Mouse (Mus musculus) cortical plate, adult 2 months (tissue): ENCODE results near the gene Il21r. TPM values are rescaled to one million over a fixed set of nuclear protein-coding genes. Genes with fewer than 3 reads are reported as not detected.
A peak's percentile ranks its signal among the peaks of the same experiment; 100 is the strongest.

ENCODE experiments used
- H3K27ac ChIP-seq: fragments of 200-500 bp; 2 replicates; pipeline ENCODE4 v1.5.1; 2012; ENCODE audit warnings: low read length, control low read depth, inconsistent platforms; ENCODE audit not compliant: insufficient read depth
- H3K4me1 ChIP-seq: fragments of 200-500 bp; 2 replicates; pipeline ENCODE4 v1.6.1; 2011; ENCODE audit warnings: low read length; ENCODE audit not compliant: control insufficient read depth, insufficient read depth
- H3K4me3 ChIP-seq: fragments of 200-500 bp; 2 replicates; pipeline ENCODE4 v1.5.1; 2011; ENCODE audit warnings: mild to moderate bottlenecking, low read length, control low read depth; ENCODE audit not compliant: insufficient read depth
- CTCF ChIP-seq: fragments of 200-500 bp; IDR thresholded peaks from 2 replicates; pipeline ENCODE4 v1.5.1; 2011; ENCODE audit warnings: mild to moderate bottlenecking, control low read depth, low read length; ENCODE audit not compliant: insufficient read depth; ENCODE audit errors: extremely low read depth
- POLR2A ChIP-seq: fragments of 200-500 bp; IDR thresholded peaks from 2 replicates; pipeline ENCODE4 v1.6.1; 2011; ENCODE audit warnings: mild to moderate bottlenecking, low read length, control low read depth; ENCODE audit not compliant: insufficient read depth; ENCODE audit errors: extremely low read depth
- polyA plus RNA-seq: library from polyadenylated mRNA; depleted of rRNA; stranded (reverse); fragments of >200 nt; gene quantifications from 2 replicates; pipeline ENCODE4 v1.2.3, GENCODE M21; 2012

Gene Il21r
- polyA plus RNA-seq, 1 experiment = 1.5 TPM

- no peak for TF ChIP-seq POLR2A
- TF ChIP-seq CTCF = no peak
- no peak overlapping the region for H3K4me3 ChIP-seq
- no peak overlapping the region for H3K27ac ChIP-seq
- H3K4me1 ChIP-seq = no peaks in the 10 kb centered on the region
Observed at GRCm38 (mm10) chr7:125630317-125630716, 27.1 kb downstream of the Il21r start.

GRCm38 (mm10) chr7:125630989-125631388 lies 27.8 kb downstream of the Il21r start:
- Histone ChIP-seq H3K27ac (no peak overlapping the region), H3K4me1 (no peaks in the 10 kb centered on the region), H3K4me3 (no peak overlapping the region)
- TF ChIP-seq POLR2A = no peak
- no peak for TF ChIP-seq CTCF

- no peak overlapping the region for H3K4me3 ChIP-seq
- H3K4me1 ChIP-seq = no peaks in the 10 kb centered on the region
- H3K27ac ChIP-seq = no peak overlapping the region
- no peak for TF ChIP-seq CTCF
- no peak for TF ChIP-seq POLR2A
Observed at GRCm38 (mm10) chr7:125637220-125638140, 34.3 kb downstream of the Il21r start.

- H3K4me3 ChIP-seq = no peak overlapping the region
- TF ChIP-seq POLR2A (no peak), CTCF (no peak)
- no peak overlapping the region for H3K27ac ChIP-seq
- no peaks in the 10 kb centered on the region for H3K4me1 ChIP-seq
Observed at GRCm38 (mm10) chr7:125638376-125638775, 35.1 kb downstream of the Il21r start.

GRCm38 (mm10) chr7:125638870-125639386 lies 35.7 kb downstream of the Il21r start:
- TF ChIP-seq POLR2A (no peak), CTCF (peak; percentile 92)
- Histone ChIP-seq H3K4me1 (no peaks in the 10 kb centered on the region), H3K4me3 (no peak overlapping the region), H3K27ac (no peak overlapping the region; the same call in 1 of the 2 replicates)

- TF ChIP-seq POLR2A = no peak
- TF ChIP-seq CTCF = no peak
- H3K4me1 ChIP-seq = no peaks in the 10 kb centered on the region
- H3K27ac ChIP-seq = no peak overlapping the region
- H3K4me3 ChIP-seq = no peak overlapping the region
Observed at GRCm38 (mm10) chr7:125643880-125644279, 40.7 kb downstream of the Il21r start.

- H3K4me1 ChIP-seq = no peaks in the 10 kb centered on the region
- H3K4me3 ChIP-seq = no peak overlapping the region
- no peak for TF ChIP-seq POLR2A
- TF ChIP-seq CTCF = no peak
- no peak overlapping the region for H3K27ac ChIP-seq
Observed at GRCm38 (mm10) chr7:125645413-125645812, 42.2 kb downstream of the Il21r start.

GRCm38 (mm10) chr7:125649013-125649412 lies 45.8 kb downstream of the Il21r start:
- no peak overlapping the region for H3K27ac ChIP-seq
- TF ChIP-seq POLR2A (no peak), CTCF (no peak)
- no peaks in the 10 kb centered on the region for H3K4me1 ChIP-seq
- no peak overlapping the region for H3K4me3 ChIP-seq

GRCm38 (mm10) chr7:125657511-125657910 lies 54.3 kb downstream of the Il21r start:
- no peaks in the 10 kb centered on the region for H3K4me1 ChIP-seq
- no peak for TF ChIP-seq POLR2A
- no peak for TF ChIP-seq CTCF
- H3K4me3 ChIP-seq = no peak overlapping the region
- no peak overlapping the region for H3K27ac ChIP-seq

- Histone ChIP-seq H3K4me3 (no peak overlapping the region), H3K4me1 (no peaks in the 10 kb centered on the region), H3K27ac (no peak overlapping the region)
- TF ChIP-seq CTCF (no peak), POLR2A (no peak)
Observed at GRCm38 (mm10) chr7:125663654-125664053, 60.4 kb downstream of the Il21r start.
